Mouse (Mus musculus) gastrocnemius, adult 2 months (tissue): Measurements from ENCODE around the gene Fsd2. TPM values are rescaled to one million over a fixed set of nuclear protein-coding genes. Genes with fewer than 3 reads are reported as not detected.

Experiments used
- DNase-seq: peaks from one replicate; pipeline ENCODE4 v3.0.0; 2022
- H3K27ac ChIP-seq: fragments of 200-600 bp; 2 replicates; pipeline ENCODE4 v1.8.1; 2022; ENCODE audit warnings: mild to moderate bottlenecking
- H3K4me3 ChIP-seq: fragments of 200-600 bp; 2 replicates; pipeline ENCODE4 v1.8.1; 2022; ENCODE audit warnings: mild to moderate bottlenecking, moderate library complexity
- CTCF ChIP-seq: fragments of 200-600 bp; IDR thresholded peaks from 2 replicates; pipeline ENCODE4 v1.8.1; 2022; ENCODE audit warnings: antibody characterized with exemption, mild to moderate bottlenecking, moderate library complexity
- intact Hi-C: fragments of 180-260 bp; cut with DNase I; formaldehyde crosslinking; loops from one replicate; pipeline ENCODE4 v1.15.1; 2025
- total RNA-seq, 2 experiments: library from RNA; stranded (reverse); gene quantifications; 2 replicates each; pipeline ENCODE4 v1.2.3; 2021

The Fsd2 gene
- total RNA-seq, 2 experiments from 2014 or later, result 311 to 349 TPM

GRCm38 (mm10) chr7:81557252-81557984 is 9.3 kb downstream of the Fsd2 start:
- H3K4me3 ChIP-seq, result no peak overlapping the region
- no peak for TF ChIP-seq CTCF
- intact Hi-C loops, result no loop called here
- no peak overlapping the region for H3K27ac ChIP-seq
- no peak for DNase-seq

- Histone ChIP-seq H3K4me3 (no peak overlapping the region), H3K27ac (no peak overlapping the region)
- DNase-seq, result no peak
- TF ChIP-seq CTCF, result no peak
- intact Hi-C loops, result no loop called here
Observed at GRCm38 (mm10) chr7:81556839-81557238, 9.9 kb downstream of the Fsd2 start.

- DNase-seq, result peak; percentile 47
- peak; percentile 67 for TF ChIP-seq CTCF
- intact Hi-C loops, result no loop called here
- H3K27ac ChIP-seq, result no peak overlapping the region
- no peak overlapping the region for H3K4me3 ChIP-seq
Observed at GRCm38 (mm10) chr7:81554369-81554768, 12.4 kb downstream of the Fsd2 start.

GRCm38 (mm10) chr7:81553589-81553988 is 13.2 kb downstream of the Fsd2 start:
- no peak for TF ChIP-seq CTCF
- no peak overlapping the region for H3K27ac ChIP-seq
- DNase-seq, result no peak
- H3K4me3 ChIP-seq, result no peak overlapping the region
- intact Hi-C loops, result no loop called here

GRCm38 (mm10) chr7:81548864-81549263 is 17.9 kb downstream of the Fsd2 start:
- no peak for DNase-seq
- intact Hi-C loops, result loop anchor here (10.0 kb wide), 1 partner anchor 196 kb away; no protein-coding TSS in a partner anchor
- TF ChIP-seq CTCF, result no peak
- Histone ChIP-seq H3K27ac (no peak overlapping the region), H3K4me3 (no peak overlapping the region)

GRCm38 (mm10) chr7:81542934-81543333 is 23.8 kb downstream of the Fsd2 start:
- peak overlapping the region; percentile 78 for H3K27ac ChIP-seq
- intact Hi-C loops, result loop anchor here (10.0 kb wide), 1 partner anchor 202 kb away; no protein-coding TSS in a partner anchor

GRCm38 (mm10) chr7:81541924-81542524 is 24.7 kb downstream of the Fsd2 start:
- H3K27ac ChIP-seq, result peak overlapping the region; percentile 78
- no peak overlapping the region for H3K4me3 ChIP-seq
- TF ChIP-seq CTCF, result no peak
- intact Hi-C loops, result loop anchor here (10.0 kb wide), 1 partner anchor 203 kb away; no protein-coding TSS in a partner anchor
- DNase-seq, result peak; percentile 95

More at GRCm38 (mm10) chr7:81542934-81543333, 23.8 kb downstream of the Fsd2 start:
- no peak for DNase-seq
- no peak overlapping the region for H3K4me3 ChIP-seq
- no peak for TF ChIP-seq CTCF

- 0 out of 2 replicates have a peak overlapping the region, but pooled peaks have one; percentile 11 for H3K4me3 ChIP-seq
- no peak for TF ChIP-seq CTCF
- H3K27ac ChIP-seq, result peak overlapping the region; percentile 78
- no peak for DNase-seq
- intact Hi-C loops, result loop anchor here (10.0 kb wide), 1 partner anchor 204 kb away; no protein-coding TSS in a partner anchor
Observed at GRCm38 (mm10) chr7:81540999-81541398, 25.7 kb downstream of the Fsd2 start.

- H3K4me3 ChIP-seq, result no peak overlapping the region
- intact Hi-C loops, result no loop called here
- TF ChIP-seq CTCF, result no peak
- DNase-seq, result no peak
- H3K27ac ChIP-seq, result peak overlapping the region; percentile 78
Observed at GRCm38 (mm10) chr7:81539565-81539964, 27.2 kb downstream of the Fsd2 start.

GRCm38 (mm10) chr7:81538070-81538675 is 28.6 kb downstream of the Fsd2 start:
- no peak for DNase-seq
- intact Hi-C loops, result no loop called here
- Histone ChIP-seq H3K27ac (no peak overlapping the region), H3K4me3 (no peak overlapping the region)
- no peak for TF ChIP-seq CTCF

GRCm38 (mm10) chr7:81536478-81536877 is 30.3 kb downstream of the Fsd2 start:
- intact Hi-C loops, result no loop called here
- Histone ChIP-seq H3K27ac (no peak overlapping the region), H3K4me3 (no peak overlapping the region)
- DNase-seq, result no peak
- TF ChIP-seq CTCF, result no peak

- Histone ChIP-seq H3K27ac (no peak overlapping the region), H3K4me3 (no peak overlapping the region)
- no peak for DNase-seq
- TF ChIP-seq CTCF, result no peak
- intact Hi-C loops, result no loop called here
Observed at GRCm38 (mm10) chr7:81531462-81531861, 35.3 kb downstream of the Fsd2 start.

- no peak for DNase-seq
- Histone ChIP-seq H3K27ac (no peak overlapping the region), H3K4me3 (no peak overlapping the region)
- TF ChIP-seq CTCF, result no peak
- intact Hi-C loops, result no loop called here
Observed at GRCm38 (mm10) chr7:81528918-81529317, 37.8 kb downstream of the Fsd2 start.
